Mouse (Mus musculus): ENCODE measurements at regions not wholly inside any gene's neighbourhood (a gene's known extent, or its start where the extent isn't known, plus 50 kb on each side); places are given as distances from the start of the nearest gene placed in this dataset.
A peak's percentile ranks its signal among the peaks of the same experiment; 100 is the strongest.

DNA sequence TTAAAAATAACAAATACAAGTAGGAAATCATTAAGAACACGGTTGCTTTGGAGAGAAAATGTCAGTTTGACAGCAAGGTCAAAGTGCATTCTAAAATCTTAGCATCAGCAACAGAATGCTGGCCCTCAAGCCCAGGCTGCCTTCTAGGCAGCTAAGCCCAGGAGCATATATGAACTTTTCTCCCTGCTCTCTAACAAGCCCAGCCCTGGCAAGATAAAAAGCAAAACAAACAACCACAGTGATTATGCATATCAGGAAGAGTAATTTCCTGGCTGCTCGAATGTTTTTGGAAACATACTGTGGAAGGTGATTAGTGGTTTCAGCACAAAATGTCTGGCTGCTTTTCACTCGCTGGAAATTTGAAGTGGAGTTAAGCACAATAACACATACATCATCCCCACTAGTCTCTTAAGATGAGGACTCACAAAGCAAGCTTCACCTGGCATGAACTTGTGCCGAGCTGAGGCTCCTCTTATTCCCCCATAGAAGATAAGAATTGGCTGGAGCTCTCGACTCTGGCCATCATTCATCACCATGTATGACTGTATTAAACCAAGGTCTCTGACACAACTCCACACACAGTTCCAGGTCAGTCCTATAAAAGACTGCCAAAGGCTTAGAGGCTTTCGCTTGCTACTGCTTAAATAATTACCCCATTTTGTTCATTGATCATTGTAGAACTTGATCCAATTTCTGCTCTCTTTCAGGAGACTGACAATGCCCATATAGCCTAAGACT is 574.0 kb downstream of the Rps29 start:
- no peak overlapping the region for H3K9ac ChIP-seq (replicated peaks; ENCODE audit: low read length)
- no peak overlapping the region for H3K4me2 ChIP-seq (ENCODE audit: low read length)
- no peaks in the 10 kb centered on the region for H3K27me3 ChIP-seq (ENCODE audit: control insufficient read depth, insufficient read depth, low read length)
- H3K27ac ChIP-seq (replicated peaks; ENCODE audit: low read depth, low read length) = no peak overlapping the region
- no peaks in the 10 kb centered on the region for H3K36me3 ChIP-seq (ENCODE audit: control insufficient read depth, insufficient read depth, low read length)
- H3K4me3 ChIP-seq (replicated peaks; ENCODE audit: low read depth, low read length) = no peak overlapping the region
- H3K9me3 ChIP-seq (ENCODE audit: control insufficient read depth, low read length) = no peaks in the 10 kb centered on the region
- 0 out of 2 replicates have a peak, but pooled peaks cover 4% of the 10 kb centered on the region for H3K4me1 ChIP-seq (ENCODE audit: control insufficient read depth, insufficient read depth, low read length)
- WGBS = 69% methylated on average over 6 of the region's 6 CpGs
- ATAC-seq (ENCODE audit: low FRiP score, low TSS enrichment) = no peak
- no peak for DNase-seq

DNA sequence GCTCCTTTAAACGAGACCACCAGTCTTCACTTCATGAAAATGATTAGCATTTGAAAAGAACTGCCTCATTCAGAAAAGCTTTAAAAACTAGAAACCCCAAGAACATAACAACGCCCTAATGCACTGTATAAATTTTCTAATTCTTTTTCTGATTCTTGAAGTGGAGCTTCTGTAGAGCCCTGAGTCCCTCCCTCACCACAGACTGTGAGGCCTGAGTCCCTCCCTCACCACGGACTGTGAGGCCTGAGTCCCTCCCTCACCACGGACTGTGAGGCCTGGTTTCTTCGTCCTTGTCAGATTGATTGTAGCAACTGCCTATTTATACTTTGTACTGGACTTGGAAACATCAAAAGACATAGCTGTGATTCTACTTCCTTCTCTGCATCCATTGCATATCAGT is 579.1 kb downstream of the Rps29 start:
- H3K9ac ChIP-seq (replicated peaks; ENCODE audit: low read length) = no peak overlapping the region
- no peak for DNase-seq
- whole genome bisulfite sequencing = 6% methylated on average over 5 of the region's 5 CpGs
- H3K4me3 ChIP-seq (replicated peaks; ENCODE audit: low read depth, low read length) = no peak overlapping the region
- no peaks in the 10 kb centered on the region for H3K9me3 ChIP-seq (ENCODE audit: control insufficient read depth, low read length)
- H3K27ac ChIP-seq (replicated peaks; ENCODE audit: low read depth, low read length) = no peak overlapping the region
- no peaks in the 10 kb centered on the region for H3K36me3 ChIP-seq (ENCODE audit: control insufficient read depth, insufficient read depth, low read length)
- H3K4me2 ChIP-seq (ENCODE audit: low read length) = no peak overlapping the region
- peak; percentile 48; the same call in 1 of the 2 replicates for ATAC-seq (ENCODE audit: low FRiP score, low TSS enrichment)
- no peaks in the 10 kb centered on the region for H3K27me3 ChIP-seq (ENCODE audit: control insufficient read depth, insufficient read depth, low read length)
- H3K4me1 ChIP-seq (ENCODE audit: control insufficient read depth, insufficient read depth, low read length) = peaks cover 10% of the 10 kb centered on the region

DNA sequence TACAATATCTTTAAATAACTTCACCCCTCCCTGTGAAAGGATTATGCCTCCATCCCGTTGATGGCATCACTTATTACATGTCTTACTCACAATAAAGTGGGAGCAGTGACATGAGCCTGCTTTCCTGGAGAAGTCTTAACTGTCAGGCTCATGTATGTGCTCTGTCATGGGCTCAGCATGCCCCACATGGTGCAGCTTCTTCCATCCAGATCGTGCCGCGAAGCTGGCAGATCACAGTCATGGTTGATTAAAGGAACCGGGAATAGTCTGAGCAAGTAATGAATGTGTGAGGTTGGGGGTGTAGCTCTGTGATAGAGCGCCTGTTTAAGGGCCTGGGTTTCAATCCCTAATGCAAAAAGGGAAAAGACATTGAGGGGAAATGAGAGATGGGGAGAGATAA is 581.5 kb downstream of the Rps29 start:
- no peak overlapping the region for H3K27ac ChIP-seq (replicated peaks; ENCODE audit: low read depth, low read length)
- no peaks in the 10 kb centered on the region for H3K9me3 ChIP-seq (ENCODE audit: control insufficient read depth, low read length)
- H3K9ac ChIP-seq (replicated peaks; ENCODE audit: low read length) = no peak overlapping the region
- no peaks in the 10 kb centered on the region for H3K36me3 ChIP-seq (ENCODE audit: control insufficient read depth, insufficient read depth, low read length)
- 14% methylated on average over 6 of the region's 6 CpGs for WGBS
- DNase-seq = peak; percentile 55
- H3K4me1 ChIP-seq (ENCODE audit: control insufficient read depth, insufficient read depth, low read length) = peaks cover 10% of the 10 kb centered on the region
- H3K4me3 ChIP-seq (replicated peaks; ENCODE audit: low read depth, low read length) = no peak overlapping the region
- no peak overlapping the region for H3K4me2 ChIP-seq (ENCODE audit: low read length)
- peak; percentile 64; the same call in 1 of the 2 replicates for ATAC-seq (ENCODE audit: low FRiP score, low TSS enrichment)
- no peaks in the 10 kb centered on the region for H3K27me3 ChIP-seq (ENCODE audit: control insufficient read depth, insufficient read depth, low read length)

DNA sequence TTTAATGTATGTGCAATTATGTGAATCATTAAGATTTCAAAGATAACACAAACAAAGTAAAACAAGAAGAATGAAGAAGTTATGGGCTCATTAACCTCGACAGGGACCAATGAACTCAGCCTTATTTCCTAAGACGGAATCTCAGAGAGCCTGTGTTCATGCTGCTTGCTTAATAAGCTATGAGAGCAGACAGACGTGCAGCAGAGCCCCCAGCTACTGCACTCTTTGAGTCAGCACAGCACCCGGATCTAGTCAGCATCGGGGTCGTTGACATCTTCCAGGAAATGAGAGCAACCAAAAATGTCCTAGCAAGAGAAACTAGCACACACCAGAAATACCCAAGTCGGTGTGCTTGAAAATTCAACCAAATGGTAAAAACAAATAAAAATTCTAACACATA is 582.1 kb downstream of the Rps29 start:
- no peak for ATAC-seq (ENCODE audit: low FRiP score, low TSS enrichment)
- DNase-seq = peak; percentile 36
- H3K27me3 ChIP-seq (ENCODE audit: control insufficient read depth, insufficient read depth, low read length) = no peaks in the 10 kb centered on the region
- no peak overlapping the region for H3K4me2 ChIP-seq (ENCODE audit: low read length)
- no peak overlapping the region for H3K27ac ChIP-seq (replicated peaks; ENCODE audit: low read depth, low read length)
- H3K4me3 ChIP-seq (replicated peaks; ENCODE audit: low read depth, low read length) = no peak overlapping the region
- peaks cover 10% of the 10 kb centered on the region for H3K4me1 ChIP-seq (ENCODE audit: control insufficient read depth, insufficient read depth, low read length)
- no peaks in the 10 kb centered on the region for H3K36me3 ChIP-seq (ENCODE audit: control insufficient read depth, insufficient read depth, low read length)
- H3K9me3 ChIP-seq (ENCODE audit: control insufficient read depth, low read length) = no peaks in the 10 kb centered on the region
- WGBS = 45% methylated on average over 7 of the region's 7 CpGs
- no peak overlapping the region for H3K9ac ChIP-seq (replicated peaks; ENCODE audit: low read length)

DNA sequence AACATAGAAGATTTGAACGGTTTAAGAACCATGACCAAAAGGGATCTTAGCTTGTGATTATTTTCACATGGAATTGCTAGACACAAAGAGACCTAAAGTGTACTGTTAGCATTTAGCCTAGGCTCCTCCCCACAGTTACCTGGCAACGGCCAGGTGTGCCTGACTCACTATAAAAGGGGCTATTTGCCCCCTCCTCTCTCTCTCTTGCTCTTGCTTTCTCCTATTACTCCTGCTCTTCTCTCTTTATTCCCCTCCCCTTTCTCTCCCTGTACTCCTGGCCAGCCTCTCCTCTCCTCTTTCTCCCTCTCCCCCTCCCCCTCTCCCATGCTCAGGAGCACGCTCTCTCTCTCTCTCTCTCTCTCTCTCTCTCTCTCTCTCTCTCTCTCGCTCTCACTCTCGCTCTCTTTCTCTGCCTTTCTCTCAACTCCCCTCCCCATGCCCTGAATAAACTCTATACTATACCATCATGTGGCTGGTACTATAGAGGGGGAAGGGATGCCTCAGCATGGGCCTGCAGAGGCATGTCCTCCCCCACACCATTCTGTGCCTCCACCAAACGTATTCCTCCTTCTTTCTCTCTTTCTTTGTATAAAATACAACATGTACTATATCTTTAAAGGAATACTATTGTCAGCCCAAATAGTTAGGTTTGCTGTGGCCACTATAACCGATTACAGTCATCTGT is 603.9 kb downstream of the Rps29 start:
- Histone ChIP-seq H3K9me3 (ENCODE audit: control insufficient read depth, low read length) (no peaks in the 10 kb centered on the region), H3K4me1 (ENCODE audit: control insufficient read depth, insufficient read depth, low read length) (no peaks in the 10 kb centered on the region), H3K4me3 (replicated peaks; ENCODE audit: low read depth, low read length) (no peak overlapping the region), H3K27ac (replicated peaks; ENCODE audit: low read depth, low read length) (no peak overlapping the region), H3K27me3 (ENCODE audit: control insufficient read depth, insufficient read depth, low read length) (no peaks in the 10 kb centered on the region), H3K4me2 (ENCODE audit: low read length) (no peak overlapping the region), H3K36me3 (ENCODE audit: control insufficient read depth, insufficient read depth, low read length) (no peaks in the 10 kb centered on the region), H3K9ac (replicated peaks; ENCODE audit: low read length) (no peak overlapping the region)
- 51% methylated on average over 7 of the region's 7 CpGs for WGBS
- ATAC-seq (ENCODE audit: low FRiP score, low TSS enrichment) (no peak), DNase-seq (no peak)

DNA sequence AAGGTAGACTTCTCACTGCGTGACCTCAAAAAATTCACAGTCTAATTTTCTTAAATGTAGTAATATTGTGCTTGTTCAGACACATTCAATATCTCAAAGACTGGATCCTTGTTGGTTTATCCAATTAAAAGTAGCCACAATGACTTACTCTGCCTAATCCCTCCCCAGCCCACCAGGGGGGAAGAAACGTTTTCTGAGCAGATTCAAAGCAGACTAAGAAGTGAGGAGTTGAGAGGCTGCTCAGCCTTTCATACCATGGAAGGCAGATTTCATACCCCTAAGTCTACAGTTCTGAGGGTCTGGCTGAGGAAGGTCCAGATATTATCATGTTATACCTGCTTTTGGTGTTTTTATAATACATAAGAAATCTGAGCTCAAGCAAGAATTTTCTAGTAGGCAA is 604.7 kb downstream of the Rps29 start:
- no peak for DNase-seq
- no peak; the same call in 1 of the 2 replicates for ATAC-seq (ENCODE audit: low FRiP score, low TSS enrichment)
- Histone ChIP-seq H3K36me3 (ENCODE audit: control insufficient read depth, insufficient read depth, low read length) (no peaks in the 10 kb centered on the region), H3K4me1 (ENCODE audit: control insufficient read depth, insufficient read depth, low read length) (no peaks in the 10 kb centered on the region), H3K9ac (replicated peaks; ENCODE audit: low read length) (no peak overlapping the region), H3K27me3 (ENCODE audit: control insufficient read depth, insufficient read depth, low read length) (no peaks in the 10 kb centered on the region), H3K9me3 (ENCODE audit: control insufficient read depth, low read length) (no peaks in the 10 kb centered on the region), H3K27ac (replicated peaks; ENCODE audit: low read depth, low read length) (no peak overlapping the region), H3K4me2 (ENCODE audit: low read length) (no peak overlapping the region), H3K4me3 (replicated peaks; ENCODE audit: low read depth, low read length) (no peak overlapping the region)
- WGBS = 29% methylated on average over 2 of the region's 2 CpGs

DNA sequence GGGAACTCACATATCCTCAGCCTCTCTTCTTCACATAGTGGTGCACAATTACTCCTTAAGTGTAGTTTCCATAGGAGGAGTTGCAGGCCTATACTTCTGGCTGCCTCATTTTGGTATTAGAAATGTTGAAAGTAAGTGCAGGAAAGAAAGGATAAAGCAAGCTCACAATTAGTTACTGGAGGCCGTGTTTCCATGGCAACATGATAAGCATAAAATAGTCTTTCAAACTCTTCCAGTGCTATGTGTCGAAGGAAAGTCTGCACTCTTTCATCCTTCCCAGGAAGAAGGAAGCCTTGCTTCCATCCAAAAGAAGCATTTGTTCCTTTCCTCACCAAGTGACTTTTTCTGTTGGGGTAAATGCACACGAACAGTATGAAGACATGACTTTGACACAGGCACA is 617.2 kb downstream of the Rps29 start:
- ATAC-seq (ENCODE audit: low FRiP score, low TSS enrichment) = no peak
- WGBS = 18% methylated on average over 3 of the region's 3 CpGs

DNA sequence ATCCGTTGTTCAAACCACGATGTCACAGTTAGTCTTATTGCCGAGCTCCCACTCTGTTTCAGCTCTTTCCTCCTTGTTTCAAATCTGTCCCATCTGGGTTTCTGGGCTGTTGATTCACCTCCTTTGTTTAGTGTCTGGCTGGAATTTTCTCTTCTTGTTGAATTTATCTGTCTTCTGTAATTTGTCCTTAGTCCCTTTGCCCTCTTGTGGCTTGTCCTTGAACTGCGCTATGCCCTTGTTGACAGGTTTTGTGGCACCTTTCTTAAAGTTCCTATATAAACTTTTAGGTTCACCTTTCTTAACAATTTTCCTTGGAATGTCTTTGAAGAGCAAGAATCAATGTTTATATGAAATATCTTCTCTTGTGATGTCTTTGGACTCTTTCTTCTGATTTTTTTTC is 658.2 kb downstream of the Rps29 start:
- H3K4me2 ChIP-seq (ENCODE audit: low read length) = no peak overlapping the region
- no peak overlapping the region for H3K9ac ChIP-seq (replicated peaks; ENCODE audit: low read length)
- no peaks in the 10 kb centered on the region for H3K4me1 ChIP-seq (ENCODE audit: control insufficient read depth, insufficient read depth, low read length)
- 82% methylated on average over 4 of the region's 4 CpGs for WGBS
- H3K27me3 ChIP-seq (ENCODE audit: control insufficient read depth, insufficient read depth, low read length) = no peaks in the 10 kb centered on the region
- H3K36me3 ChIP-seq (ENCODE audit: control insufficient read depth, insufficient read depth, low read length) = no peaks in the 10 kb centered on the region
- no peak overlapping the region for H3K4me3 ChIP-seq (replicated peaks; ENCODE audit: low read depth, low read length)
- no peaks in the 10 kb centered on the region for H3K9me3 ChIP-seq (ENCODE audit: control insufficient read depth, low read length)
- DNase-seq (peak; percentile 69), ATAC-seq (ENCODE audit: low FRiP score, low TSS enrichment) (no peak)
- H3K27ac ChIP-seq (replicated peaks; ENCODE audit: low read depth, low read length) = no peak overlapping the region

More for the DNA sequence above, 617.2 kb downstream of the Rps29 start:
- Histone ChIP-seq H3K9ac (replicated peaks; ENCODE audit: low read length) (no peak overlapping the region), H3K9me3 (ENCODE audit: control insufficient read depth, low read length) (no peaks in the 10 kb centered on the region), H3K36me3 (ENCODE audit: control insufficient read depth, insufficient read depth, low read length) (no peaks in the 10 kb centered on the region), H3K4me2 (ENCODE audit: low read length) (no peak overlapping the region), H3K4me1 (ENCODE audit: control insufficient read depth, insufficient read depth, low read length) (peaks cover 13% of the 10 kb centered on the region; the same call in 1 of the 2 replicates), H3K4me3 (replicated peaks; ENCODE audit: low read depth, low read length) (no peak overlapping the region), H3K27ac (replicated peaks; ENCODE audit: low read depth, low read length) (no peak overlapping the region), H3K27me3 (ENCODE audit: control insufficient read depth, insufficient read depth, low read length) (no peaks in the 10 kb centered on the region)
- peak; percentile 69 for DNase-seq

DNA sequence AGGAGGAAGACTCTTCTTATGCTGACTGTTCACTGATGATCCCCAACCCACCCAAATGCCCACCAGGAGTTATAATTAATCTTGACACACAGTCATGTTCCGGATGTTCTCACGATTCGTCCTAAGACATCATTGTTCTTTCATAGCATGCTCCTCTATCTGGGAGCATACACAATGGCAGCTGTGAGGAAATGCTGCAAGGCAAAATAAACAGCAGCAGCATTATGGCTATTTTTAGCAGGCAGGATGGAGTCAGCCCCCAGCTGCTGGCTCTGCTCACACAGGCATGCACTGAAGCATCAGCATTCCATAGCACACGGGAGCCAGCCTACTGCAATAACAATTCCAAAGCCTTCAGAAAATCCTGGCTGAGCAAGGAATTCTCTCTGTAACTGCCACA is 696.0 kb downstream of the Rps29 start:
- Histone ChIP-seq H3K4me3 (replicated peaks; ENCODE audit: low read depth, low read length) (no peak overlapping the region), H3K9ac (replicated peaks; ENCODE audit: low read length) (no peak overlapping the region), H3K36me3 (ENCODE audit: control insufficient read depth, insufficient read depth, low read length) (no peaks in the 10 kb centered on the region), H3K27ac (replicated peaks; ENCODE audit: low read depth, low read length) (peak overlapping the region; percentile 28; the same call in 1 of the 2 replicates), H3K9me3 (ENCODE audit: control insufficient read depth, low read length) (no peaks in the 10 kb centered on the region), H3K27me3 (ENCODE audit: control insufficient read depth, insufficient read depth, low read length) (no peaks in the 10 kb centered on the region), H3K4me2 (ENCODE audit: low read length) (no peak overlapping the region), H3K4me1 (ENCODE audit: control insufficient read depth, insufficient read depth, low read length) (no peaks in the 10 kb centered on the region; the same call in 1 of the 2 replicates)
- WGBS = 54% methylated on average over 4 of the region's 4 CpGs
- peak; percentile 52 for DNase-seq
- no peak for ATAC-seq (ENCODE audit: low FRiP score, low TSS enrichment)

All from midbrain, embryonic 14.5 days (tissue).